Mouse (Mus musculus) lung, adult 2 months (tissue): ENCODE results near the gene Washc2.

Experiments
- CTCF ChIP-seq: fragments of 200-500 bp; IDR thresholded peaks from 2 replicates; pipeline ENCODE4 v1.5.1; 2011; ENCODE audit warnings: mild to moderate bottlenecking, low read length, control low read depth; ENCODE audit not compliant: insufficient read depth
- POLR2A ChIP-seq: fragments of 200-500 bp; IDR thresholded peaks from 2 replicates; pipeline ENCODE4 v1.6.1; 2011; ENCODE audit warnings: low read depth, mild to moderate bottlenecking, control low read depth, low read length, borderline replicate concordance; ENCODE audit errors: extremely low read depth

DNA sequence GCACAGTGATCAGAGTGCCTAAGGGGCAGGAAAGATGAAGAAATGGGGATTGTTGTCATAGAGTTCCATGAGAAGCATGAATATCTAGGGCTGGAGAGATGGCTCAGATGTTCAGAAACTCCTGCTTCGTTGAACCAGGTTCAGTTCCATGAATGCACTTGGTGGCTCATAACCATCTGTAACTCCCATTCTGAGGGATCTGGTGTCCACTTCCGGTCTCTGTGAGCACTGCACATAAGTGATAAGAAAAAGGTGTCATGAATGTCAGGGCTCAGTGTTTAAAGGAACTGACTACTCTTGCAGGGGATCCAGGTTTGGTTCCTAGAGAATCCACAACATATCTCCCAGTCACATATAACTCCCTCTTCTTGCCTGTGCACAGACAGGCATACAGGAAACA, 8.2 kb upstream of the Washc2 start:
- TF ChIP-seq CTCF (no peak), POLR2A (no peak)
